Mouse (Mus musculus) embryonic facial prominence, embryonic 14.5 days (tissue): ENCODE results near the gene Marc2. TPM values are rescaled to one million over a fixed set of nuclear protein-coding genes. Genes with fewer than 3 reads are reported as not detected.

Experiments
- ATAC-seq: fragments of 200-750 bp; cut with Nextera tagmentation; 2 replicates; pipeline ENCODE4 v1.8.0; 2017; ENCODE audit warnings: low read depth, moderate number of reproducible peaks, moderate TSS enrichment
- DNase-seq: peaks from one replicate; pipeline ENCODE4 v3.0.0-alpha.2; 2015; ENCODE audit warnings: low spot score
- H3K27ac ChIP-seq: fragments of 300-500 bp; sonication (generic); replicated peaks from 2 replicates; pipeline ENCODE4 v1.5.1; 2014; ENCODE audit warnings: low read depth, mild to moderate bottlenecking, low read length, moderate library complexity
- H3K27me3 ChIP-seq: fragments of 300-500 bp; sonication (generic); replicated peaks from 2 replicates; pipeline ENCODE4 v1.6.1; 2014; ENCODE audit warnings: low read length; ENCODE audit not compliant: control insufficient read depth, insufficient read depth
- H3K36me3 ChIP-seq: fragments of 300-500 bp; sonication (generic); 2 replicates; pipeline ENCODE4 v1.6.1; 2014; ENCODE audit warnings: low read length, mixed read lengths; ENCODE audit not compliant: control insufficient read depth, insufficient read depth
- H3K4me1 ChIP-seq: fragments of 300-500 bp; sonication (generic); 2 replicates; pipeline ENCODE4 v1.6.1; 2014; ENCODE audit warnings: antibody characterized with exemption, low read length; ENCODE audit not compliant: control insufficient read depth, insufficient read depth
- H3K4me2 ChIP-seq: fragments of 300-500 bp; sonication (generic); 2 replicates; pipeline ENCODE4 v1.6.1; 2014; ENCODE audit warnings: low read depth, mild to moderate bottlenecking, low read length, moderate library complexity, mixed read lengths
- H3K4me3 ChIP-seq: fragments of 300-500 bp; sonication (generic); 2 replicates; pipeline ENCODE4 v1.5.1; 2014; ENCODE audit warnings: low read depth, mild to moderate bottlenecking, low read length
- H3K9ac ChIP-seq: fragments of 300-500 bp; sonication (generic); 2 replicates; pipeline ENCODE4 v1.6.1; 2014; ENCODE audit warnings: low read depth, mild to moderate bottlenecking, low read length, moderate library complexity, mixed read lengths
- H3K9me3 ChIP-seq: fragments of 300-500 bp; sonication (generic); 2 replicates; pipeline ENCODE4 v1.6.1; 2016; ENCODE audit warnings: low read length; ENCODE audit not compliant: control insufficient read depth
- WGBS: fragments of 180-500 bp; shearing (Covaris S2); extraction: QIAGEN DNeasy Blood & Tissue Kit; methylation state at CpG from one replicate; pipeline ENCODE4 v1.1.7; 2014; 5-methylcytosine and 5-hydroxymethylcytosine counted together
- polyA plus RNA-seq: library from polyadenylated mRNA; unstranded; fragments of >200 nt; fragmentation: Nextera tagmentation; extraction: Ambion mirVana; gene quantifications from 2 replicates; pipeline ENCODE4 v1.2.1, GENCODE M21; 2014

Marc2 gene
- polyA plus RNA-seq, 1 experiment from 2014 or later, result 218 TPM

DNA sequence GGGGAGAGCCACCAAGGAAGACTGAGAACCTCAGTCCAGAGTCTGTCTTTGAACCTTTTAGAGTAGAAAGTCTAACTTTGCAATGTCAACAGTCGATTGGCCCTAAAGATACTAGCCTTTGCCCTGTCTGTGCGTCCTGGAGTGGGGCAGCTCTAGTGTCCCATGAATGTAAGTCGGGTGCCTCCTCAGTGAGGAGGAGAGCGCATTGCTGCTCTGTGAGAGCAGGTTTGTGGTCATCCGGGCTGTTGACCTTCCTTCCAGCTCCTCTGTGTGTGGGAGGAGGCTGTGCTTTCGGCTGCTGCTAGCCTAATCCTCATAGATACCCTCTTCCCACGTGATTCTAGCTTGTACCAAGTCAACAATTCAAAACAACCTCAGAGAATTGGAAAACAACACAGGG is 4.9 kb upstream of the Marc2 start:
- WGBS, result 41% methylated on average over 7 of the region's 7 CpGs
- no peaks in the 10 kb centered on the region for H3K9me3 ChIP-seq
- ATAC-seq, result no peak
- no peak overlapping the region for H3K4me3 ChIP-seq
- H3K4me1 ChIP-seq, result peaks cover 5% of the 10 kb centered on the region
- H3K9ac ChIP-seq, result no peak overlapping the region
- no peak for DNase-seq
- no peak overlapping the region for H3K27ac ChIP-seq
- H3K27me3 ChIP-seq, result peaks cover 6% of the 10 kb centered on the region; the same call in 1 of the 2 replicates
- H3K36me3 ChIP-seq, result no peaks in the 10 kb centered on the region
- H3K4me2 ChIP-seq, result no peak overlapping the region

DNA sequence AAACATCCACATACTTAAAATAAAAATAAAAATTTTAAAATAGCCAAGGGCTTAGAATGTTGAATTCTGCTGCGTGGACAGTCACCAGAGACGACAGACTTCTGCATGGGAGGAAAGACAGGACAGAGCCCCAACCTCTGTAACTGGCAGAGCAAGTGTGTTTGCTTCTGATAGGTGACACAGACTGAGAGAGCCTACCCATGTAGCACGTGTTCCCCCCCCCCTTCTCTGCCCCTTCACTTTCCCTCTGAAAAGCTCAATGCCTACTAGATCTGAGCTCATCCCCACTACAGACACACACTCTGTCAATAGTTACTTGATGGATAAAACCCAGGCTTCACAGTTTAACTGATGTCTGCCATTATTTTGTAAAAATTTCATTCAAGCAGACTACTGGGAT is 722 bp upstream of the Marc2 start:
- no peaks in the 10 kb centered on the region for H3K9me3 ChIP-seq
- ATAC-seq (no peak), DNase-seq (no peak)
- H3K36me3 ChIP-seq, result no peaks in the 10 kb centered on the region
- no peak overlapping the region for H3K9ac ChIP-seq
- H3K4me3 ChIP-seq, result no peak overlapping the region
- 50% methylated on average over 3 of the region's 3 CpGs for WGBS
- H3K4me1 ChIP-seq, result peaks cover 10% of the 10 kb centered on the region; the same call in 1 of the 2 replicates
- no peak overlapping the region for H3K4me2 ChIP-seq
- no peak overlapping the region for H3K27ac ChIP-seq
- peaks cover 6% of the 10 kb centered on the region; the same call in 1 of the 2 replicates for H3K27me3 ChIP-seq

DNA sequence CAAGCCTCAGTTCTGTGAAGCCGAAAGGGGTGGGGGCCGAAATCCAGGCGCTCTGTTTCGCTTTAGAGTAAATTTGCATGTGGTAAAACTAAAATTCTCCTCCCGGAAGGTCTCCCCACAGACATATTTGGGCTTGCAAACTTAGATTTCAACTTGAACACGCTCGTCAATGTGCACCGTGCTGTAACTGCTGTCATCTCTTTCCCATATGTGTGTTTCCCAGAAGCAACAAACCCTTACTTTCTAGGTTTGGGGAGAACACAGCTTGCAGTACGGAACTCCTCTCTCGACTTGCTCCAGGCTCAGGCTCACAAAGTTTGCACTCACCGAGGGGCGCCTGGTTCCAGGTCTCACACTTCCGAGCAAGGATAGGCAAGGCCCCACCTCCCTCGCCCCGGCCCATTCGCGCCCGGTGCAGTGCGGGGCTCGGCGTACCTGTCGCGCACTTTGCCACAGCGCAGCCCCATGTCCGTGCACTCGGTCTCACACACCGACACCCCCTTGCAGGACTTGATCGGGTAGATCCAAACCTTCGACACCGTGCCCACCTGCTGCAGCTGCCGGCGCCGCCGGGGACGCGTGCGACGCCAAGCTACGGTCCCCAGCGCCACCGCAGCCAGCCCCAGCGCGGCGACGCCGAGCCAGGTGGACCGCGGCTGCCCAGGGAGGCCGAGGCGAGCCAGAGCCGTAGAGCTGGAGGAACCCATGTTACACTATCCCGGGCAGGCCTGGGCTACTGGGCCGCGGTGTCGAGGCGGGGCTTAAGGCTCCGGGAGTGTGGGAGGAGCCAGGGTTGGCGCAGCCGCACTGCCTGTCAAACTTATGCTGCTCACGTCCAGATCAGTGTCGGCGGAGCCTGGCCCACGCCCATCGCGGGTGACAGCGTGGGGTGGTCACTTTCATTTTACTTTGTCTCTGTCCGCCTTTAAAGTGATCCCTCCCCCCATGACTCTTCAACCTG is 860 bp downstream of the Marc2 start:
- Histone ChIP-seq H3K4me3 (peak overlapping the region; percentile 86), H3K36me3 (peaks cover 1% of the 10 kb centered on the region; the same call in 1 of the 2 replicates), H3K9me3 (no peaks in the 10 kb centered on the region), H3K27me3 (peaks cover 6% of the 10 kb centered on the region; the same call in 1 of the 2 replicates), H3K27ac (peak overlapping the region; percentile 87), H3K4me1 (peaks cover 10% of the 10 kb centered on the region; the same call in 1 of the 2 replicates), H3K9ac (peak overlapping the region; percentile 88), H3K4me2 (peak overlapping the region; percentile 70)
- under 1% methylated on average over 60 of the region's 67 CpGs for WGBS
- DNase-seq (peak; percentile 95), ATAC-seq (peak; percentile 98)

DNA sequence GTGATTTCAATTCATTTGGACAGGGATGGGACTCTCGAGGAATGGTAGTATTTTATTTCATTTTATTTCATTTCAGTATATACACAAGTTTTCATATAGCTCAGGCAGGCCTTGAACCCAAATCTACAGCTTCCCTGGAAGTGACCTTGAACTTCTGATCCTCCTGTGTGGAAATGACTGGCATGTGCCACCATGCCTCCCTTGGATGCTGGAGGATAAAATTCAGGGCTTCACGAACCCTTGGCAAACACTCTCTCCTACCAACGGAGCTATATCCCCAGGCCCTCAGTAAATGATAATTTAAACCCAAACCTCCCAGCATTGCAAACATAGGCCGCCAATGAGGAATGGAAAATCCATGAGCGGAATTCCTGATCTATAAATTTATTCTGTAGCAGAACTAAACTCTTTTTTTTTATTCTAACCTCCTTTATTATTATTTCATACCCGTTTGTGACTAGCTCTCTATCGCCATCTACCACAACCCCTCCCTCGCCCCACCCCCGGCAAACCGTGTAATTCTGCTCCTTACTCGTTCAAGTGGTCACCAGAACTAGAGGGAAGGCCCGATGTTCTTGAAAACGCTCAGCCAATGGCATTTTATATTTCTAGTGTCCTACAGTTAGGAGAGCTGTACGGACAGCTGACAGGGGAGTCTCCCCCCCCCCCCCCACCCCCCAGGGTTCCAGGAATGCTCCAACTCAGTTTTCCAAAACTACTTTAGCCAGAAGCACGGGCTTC is 1.8 kb downstream of the Marc2 start:
- H3K36me3 ChIP-seq, result peaks cover 7% of the 10 kb centered on the region; the same call in 1 of the 2 replicates
- H3K4me2 ChIP-seq, result peak overlapping the region; percentile 70
- no peak for ATAC-seq
- peak overlapping the region; percentile 86 for H3K4me3 ChIP-seq
- peaks cover 10% of the 10 kb centered on the region; the same call in 1 of the 2 replicates for H3K4me1 ChIP-seq
- no peaks in the 10 kb centered on the region for H3K9me3 ChIP-seq
- peak overlapping the region; percentile 87 for H3K27ac ChIP-seq
- H3K27me3 ChIP-seq, result peaks cover 6% of the 10 kb centered on the region; the same call in 1 of the 2 replicates
- peak overlapping the region; percentile 88 for H3K9ac ChIP-seq
- DNase-seq, result peak; percentile 60
- 15% methylated on average over 15 of the region's 15 CpGs for WGBS

DNA sequence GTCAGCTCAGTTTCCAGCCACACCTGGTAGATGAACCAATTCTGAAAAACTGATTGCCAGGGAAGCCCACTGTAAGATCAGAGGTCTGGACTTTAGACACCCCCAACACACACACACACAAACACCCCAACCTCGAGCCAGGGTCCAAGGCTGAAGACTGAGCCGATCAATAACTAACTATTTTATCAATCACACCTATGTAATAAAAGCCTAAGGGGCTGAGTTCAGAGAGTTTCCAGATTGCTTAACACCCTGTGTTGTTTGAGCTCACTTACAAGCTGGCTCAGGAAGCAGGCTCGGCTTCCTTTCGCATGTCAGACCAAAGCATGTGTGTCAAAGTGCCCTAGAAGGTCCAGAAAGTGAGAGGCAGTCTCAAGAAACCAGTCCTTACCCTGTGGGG is 8.6 kb downstream of the Marc2 start:
- DNase-seq (no peak), ATAC-seq (no peak)
- H3K4me3 ChIP-seq, result no peak overlapping the region
- WGBS, result 88% methylated on average over 4 of the region's 4 CpGs
- no peaks in the 10 kb centered on the region for H3K27me3 ChIP-seq
- H3K9ac ChIP-seq, result no peak overlapping the region
- H3K9me3 ChIP-seq, result no peaks in the 10 kb centered on the region
- no peak overlapping the region for H3K27ac ChIP-seq
- H3K4me1 ChIP-seq, result no peaks in the 10 kb centered on the region
- H3K4me2 ChIP-seq, result no peak overlapping the region
- peaks cover 46% of the 10 kb centered on the region for H3K36me3 ChIP-seq

DNA sequence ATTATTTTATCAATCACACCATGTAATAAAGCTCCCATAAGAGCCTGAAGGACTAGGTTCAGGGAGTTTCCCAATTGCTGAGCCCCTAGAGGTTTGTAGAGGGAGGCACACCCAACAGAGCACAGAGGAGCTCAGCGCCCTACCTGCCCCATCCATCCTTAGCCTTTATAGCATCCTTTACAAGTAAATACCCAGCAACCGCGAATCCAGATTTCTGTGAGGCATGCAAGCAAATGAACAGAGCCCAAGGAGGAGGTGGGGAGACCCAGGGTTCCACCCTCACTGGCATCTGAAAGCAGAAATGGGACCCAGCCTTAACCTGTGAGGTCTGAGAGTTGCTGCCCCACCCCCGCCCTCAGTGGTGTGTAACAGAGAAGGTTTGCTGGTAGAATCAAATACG is 9.9 kb downstream of the Marc2 start:
- no peak overlapping the region for H3K4me2 ChIP-seq
- no peak for DNase-seq
- no peak overlapping the region for H3K9ac ChIP-seq
- WGBS, result 75% methylated on average over 5 of the region's 5 CpGs
- peaks cover 59% of the 10 kb centered on the region for H3K36me3 ChIP-seq
- no peaks in the 10 kb centered on the region for H3K4me1 ChIP-seq
- H3K4me3 ChIP-seq, result no peak overlapping the region
- no peaks in the 10 kb centered on the region for H3K9me3 ChIP-seq
- H3K27me3 ChIP-seq, result no peaks in the 10 kb centered on the region
- H3K27ac ChIP-seq, result no peak overlapping the region
- ATAC-seq, result no peak

DNA sequence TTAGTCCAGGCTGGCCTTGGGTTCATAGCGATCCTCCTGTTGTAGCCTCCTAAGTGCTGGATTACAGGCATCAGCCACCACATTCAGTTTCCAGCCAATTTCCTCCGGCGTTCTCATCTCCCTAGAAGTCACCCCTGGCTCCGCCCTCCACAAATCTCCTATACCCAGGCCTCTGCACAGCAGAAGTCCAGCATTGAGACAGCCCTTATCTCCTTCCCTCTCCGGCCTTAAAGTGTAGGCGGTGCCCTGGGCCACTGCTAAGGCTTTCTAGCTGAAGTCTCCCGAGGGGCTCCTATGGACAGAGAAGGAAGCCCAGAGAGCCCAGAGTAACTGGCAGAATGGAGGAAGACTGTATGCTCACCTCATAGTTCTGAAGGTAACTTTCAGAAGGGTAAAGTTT is 12.8 kb downstream of the Marc2 start:
- Histone ChIP-seq H3K27ac (no peak overlapping the region), H3K4me2 (no peak overlapping the region), H3K9ac (no peak overlapping the region), H3K27me3 (no peaks in the 10 kb centered on the region), H3K9me3 (no peaks in the 10 kb centered on the region), H3K36me3 (peaks cover 72% of the 10 kb centered on the region), H3K4me3 (no peak overlapping the region), H3K4me1 (no peaks in the 10 kb centered on the region)
- DNase-seq (no peak), ATAC-seq (no peak)
- WGBS, result 90% methylated on average over 7 of the region's 7 CpGs

DNA sequence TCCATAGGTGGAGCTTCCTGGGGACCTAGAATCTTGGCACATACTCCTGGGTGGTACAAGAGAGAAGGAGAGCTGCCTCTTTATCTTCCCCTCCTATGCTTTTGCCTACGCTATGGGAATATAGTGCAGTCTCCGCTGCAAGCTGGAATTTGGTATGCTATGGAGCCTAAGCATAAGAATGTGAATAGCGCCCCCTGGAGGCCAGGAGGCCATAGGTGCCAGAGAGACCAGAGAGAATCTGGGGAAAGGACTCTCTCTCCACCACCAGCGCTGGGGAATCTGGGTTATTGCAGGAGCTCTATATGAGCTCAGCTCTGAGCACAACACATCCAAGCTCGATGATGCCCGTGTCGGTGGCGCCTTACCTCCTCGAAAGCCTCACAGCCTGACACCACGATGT is 14.0 kb downstream of the Marc2 start:
- no peaks in the 10 kb centered on the region for H3K27me3 ChIP-seq
- H3K9me3 ChIP-seq, result no peaks in the 10 kb centered on the region
- no peak overlapping the region for H3K9ac ChIP-seq
- H3K4me1 ChIP-seq, result no peaks in the 10 kb centered on the region
- ATAC-seq (no peak), DNase-seq (no peak)
- H3K4me2 ChIP-seq, result no peak overlapping the region
- H3K36me3 ChIP-seq, result peaks cover 68% of the 10 kb centered on the region
- no peak overlapping the region for H3K4me3 ChIP-seq
- no peak overlapping the region for H3K27ac ChIP-seq
- WGBS, result 86% methylated on average over 10 of the region's 10 CpGs
